Mouse (Mus musculus): ENCODE data around the gene Gfod1.

Gene Gfod1

DNA sequence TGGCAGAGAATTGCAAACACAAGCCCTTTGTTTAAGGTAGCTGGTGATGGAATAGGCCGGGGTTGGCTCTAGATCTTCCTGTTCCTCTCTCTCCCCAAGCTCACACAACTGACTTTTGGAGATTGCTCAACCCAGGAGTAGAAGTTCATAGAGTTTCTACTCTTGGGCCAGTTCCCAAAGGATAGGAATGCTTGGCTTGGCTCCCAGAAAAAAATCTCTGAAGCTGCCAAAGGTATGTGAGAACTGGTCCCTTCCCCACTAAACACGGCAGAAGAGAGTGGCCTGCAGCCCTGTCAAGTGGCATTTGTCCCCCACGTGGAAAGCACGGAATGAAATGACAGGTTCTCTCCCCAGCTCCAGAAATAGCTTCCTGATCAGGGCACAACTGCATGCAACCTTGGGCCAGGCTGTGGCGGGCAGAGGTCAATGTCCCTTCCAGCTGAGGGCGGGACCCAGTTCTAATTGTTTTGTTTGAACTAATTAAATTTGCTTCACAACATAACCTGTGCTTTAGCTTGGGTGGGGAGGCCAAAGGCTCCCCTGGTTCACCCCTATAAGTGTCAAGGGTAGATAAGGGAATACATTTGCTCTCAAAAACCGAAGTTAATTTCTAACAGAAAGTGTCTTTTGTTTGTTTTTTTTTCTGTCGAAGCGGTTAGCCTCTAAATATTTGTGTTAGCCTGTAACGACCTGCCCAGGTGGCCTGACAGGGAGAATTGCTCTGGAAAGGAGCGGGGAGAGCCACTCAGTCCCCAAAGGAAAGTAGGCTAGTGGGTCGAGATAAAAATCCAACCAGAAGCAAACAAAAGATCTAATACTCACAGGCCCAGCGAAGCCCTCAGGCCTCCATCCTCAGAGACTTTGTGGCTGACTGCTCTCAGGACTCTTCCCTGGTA is 71.8 kb downstream of the Gfod1 start:
- DNase-seq (ENCODE audit: low read depth, low spot score): no peak

DNA sequence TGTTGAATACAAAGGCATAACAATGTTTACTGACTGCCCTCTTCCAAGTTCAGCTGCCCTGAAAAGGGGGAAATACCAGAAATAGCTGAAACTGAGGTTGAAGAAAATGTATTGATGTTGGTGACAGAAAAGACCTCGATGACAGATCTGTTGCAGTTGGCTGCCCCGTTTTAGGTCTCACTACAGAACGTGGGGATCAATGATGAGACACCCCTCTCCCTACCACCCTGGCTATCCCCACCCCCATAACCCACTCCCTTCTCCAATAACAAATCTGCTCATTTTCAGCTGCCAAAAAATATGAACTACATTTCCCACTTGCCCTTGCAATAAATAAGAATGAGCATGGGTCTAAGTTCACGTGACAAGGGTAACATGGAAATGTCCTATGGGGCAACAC is 73.1 kb downstream of the Gfod1 start:
- no peak for DNase-seq (ENCODE audit: low read depth, low spot score)

GRCm38 (mm10) chr13:43230238-43230637 is 73.7 kb downstream of the Gfod1 start:
- no peak for DNase-seq (ENCODE audit: low read depth, low spot score)

GRCm38 (mm10) chr13:43229767-43230166 is 74.2 kb downstream of the Gfod1 start:
- no peak for DNase-seq (ENCODE audit: low read depth, low spot score)

- DNase-seq (ENCODE audit: low read depth, low spot score): no peak
Measured at GRCm38 (mm10) chr13:43228141-43228540, 75.8 kb downstream of the Gfod1 start.

- DNase-seq (ENCODE audit: low read depth, low spot score): no peak
Measured at GRCm38 (mm10) chr13:43226041-43226440, 77.9 kb downstream of the Gfod1 start.

DNA sequence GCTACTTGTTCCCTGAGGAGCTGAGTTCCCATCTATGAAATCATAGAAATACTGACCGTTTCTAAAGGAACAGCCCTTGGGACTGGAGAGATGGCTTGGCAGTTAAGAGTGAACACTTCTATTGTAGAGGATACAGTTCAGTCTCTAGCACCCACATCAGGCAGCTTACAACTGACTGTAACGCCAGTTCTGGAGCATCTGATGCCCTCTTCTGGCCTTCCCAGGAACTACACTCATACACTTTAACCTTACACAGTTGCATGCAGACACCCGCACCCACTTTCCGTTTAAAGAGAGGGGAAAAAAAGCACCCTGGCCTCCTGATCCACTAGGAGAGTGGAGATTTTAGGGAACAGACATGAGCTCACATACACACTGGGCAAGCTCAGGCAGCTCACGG is 78.8 kb downstream of the Gfod1 start:
- no peak for DNase-seq (ENCODE audit: low read depth, low spot score)

DNA sequence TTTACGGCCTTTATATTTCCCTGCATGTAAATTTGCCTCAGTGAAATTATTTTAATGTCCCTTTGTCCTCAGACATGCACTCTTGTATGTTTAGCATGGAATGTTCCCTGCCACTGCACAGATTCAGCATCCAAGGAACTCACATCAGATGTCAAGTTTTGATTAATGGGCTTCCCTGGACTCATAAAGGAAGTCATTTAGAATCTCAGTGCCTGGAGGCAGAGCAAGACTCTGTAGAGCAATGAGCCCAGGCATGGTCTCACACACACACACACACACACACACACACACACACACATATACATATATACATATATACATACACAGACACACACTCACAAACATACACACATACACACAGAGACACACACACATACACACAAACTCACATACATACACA is 81.9 kb downstream of the Gfod1 start:
- no peak for DNase-seq (ENCODE audit: low read depth, low spot score)

- no peak for DNase-seq (ENCODE audit: low read depth, low spot score)
Measured at GRCm38 (mm10) chr13:43221290-43221689, 82.7 kb downstream of the Gfod1 start.

- DNase-seq (ENCODE audit: low read depth, low spot score): no peak
Measured at GRCm38 (mm10) chr13:43220635-43221034, 83.3 kb downstream of the Gfod1 start.

GRCm38 (mm10) chr13:43218764-43219163 is 85.2 kb downstream of the Gfod1 start:
- DNase-seq (ENCODE audit: low read depth, low spot score): no peak

GRCm38 (mm10) chr13:43218284-43218683 is 85.7 kb downstream of the Gfod1 start:
- DNase-seq (ENCODE audit: low read depth, low spot score): no peak

DNA sequence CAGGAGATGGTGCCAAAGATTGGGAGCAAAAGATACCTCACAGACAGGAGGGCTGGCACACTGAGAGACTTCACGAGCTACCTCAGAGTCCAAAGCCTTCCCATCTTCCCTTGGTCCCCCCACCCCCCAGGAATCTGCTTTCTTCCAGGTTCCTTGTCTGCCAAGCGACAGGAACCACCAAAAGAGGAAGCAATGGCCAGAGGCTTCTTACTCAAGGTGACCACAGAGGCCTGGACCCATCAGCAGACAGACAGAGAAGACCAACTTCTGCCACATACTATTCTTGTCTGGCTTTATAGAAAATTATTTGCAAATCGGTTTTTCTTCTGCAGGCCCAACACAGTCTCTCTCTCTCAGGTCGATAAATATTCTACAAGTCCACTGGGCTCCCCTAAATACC is 86.3 kb downstream of the Gfod1 start:
- DNase-seq (ENCODE audit: low read depth, low spot score): no peak

DNA sequence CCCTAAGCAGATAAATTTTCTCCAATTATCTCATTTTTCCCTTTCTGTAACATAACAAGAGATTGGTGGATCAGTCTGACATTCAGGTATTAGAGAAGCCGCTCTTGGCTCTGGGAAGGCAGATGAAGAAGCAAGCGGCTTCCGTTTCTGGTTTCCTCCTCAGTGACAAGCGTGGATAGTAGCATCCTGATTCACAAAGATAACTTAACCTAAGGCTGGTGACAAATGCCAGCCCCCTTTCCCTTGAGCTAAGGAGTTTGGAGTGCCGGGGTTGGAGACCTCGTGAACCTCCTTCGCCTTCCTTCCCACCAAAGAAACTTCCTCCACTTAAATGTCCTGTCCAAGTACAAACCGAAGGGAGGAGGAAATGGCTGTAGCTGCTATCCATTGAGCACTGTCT is 86.9 kb downstream of the Gfod1 start:
- DNase-seq (ENCODE audit: low read depth, low spot score): no peak

DNA sequence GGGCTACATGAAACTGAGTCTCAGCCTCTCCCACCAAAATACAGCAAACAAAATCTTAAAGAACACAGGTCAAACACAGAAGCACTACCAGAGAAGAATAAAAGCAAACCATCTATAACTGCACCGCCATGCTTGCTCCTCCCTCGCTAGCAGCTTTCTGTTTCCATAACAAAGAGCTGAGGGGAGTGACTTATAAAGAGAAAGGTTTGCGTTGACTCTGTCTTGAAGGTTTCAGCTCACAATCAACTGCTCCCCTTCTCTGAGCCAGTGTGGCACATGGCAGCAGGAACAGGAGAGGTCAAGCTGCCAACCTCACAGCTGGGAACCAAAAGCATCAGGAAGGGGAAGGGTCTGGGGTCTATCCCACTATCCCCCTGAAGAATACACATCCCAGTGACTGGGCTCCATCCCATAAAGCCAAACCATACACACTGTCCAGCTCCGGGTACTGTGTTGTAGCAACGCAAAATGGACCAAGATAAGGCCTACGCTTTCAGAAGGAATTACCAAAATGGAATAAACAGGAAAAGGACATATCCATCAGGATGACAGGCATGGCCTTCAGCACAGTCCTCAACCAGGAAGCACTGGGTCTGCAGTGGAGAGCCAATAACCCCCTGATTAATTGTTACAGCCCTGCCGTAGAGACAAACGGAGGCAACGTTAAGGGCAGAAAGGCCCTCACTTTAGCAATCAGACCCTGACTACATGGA is 87.8 kb downstream of the Gfod1 start:
- no peak for DNase-seq (ENCODE audit: low read depth, low spot score)

DNA sequence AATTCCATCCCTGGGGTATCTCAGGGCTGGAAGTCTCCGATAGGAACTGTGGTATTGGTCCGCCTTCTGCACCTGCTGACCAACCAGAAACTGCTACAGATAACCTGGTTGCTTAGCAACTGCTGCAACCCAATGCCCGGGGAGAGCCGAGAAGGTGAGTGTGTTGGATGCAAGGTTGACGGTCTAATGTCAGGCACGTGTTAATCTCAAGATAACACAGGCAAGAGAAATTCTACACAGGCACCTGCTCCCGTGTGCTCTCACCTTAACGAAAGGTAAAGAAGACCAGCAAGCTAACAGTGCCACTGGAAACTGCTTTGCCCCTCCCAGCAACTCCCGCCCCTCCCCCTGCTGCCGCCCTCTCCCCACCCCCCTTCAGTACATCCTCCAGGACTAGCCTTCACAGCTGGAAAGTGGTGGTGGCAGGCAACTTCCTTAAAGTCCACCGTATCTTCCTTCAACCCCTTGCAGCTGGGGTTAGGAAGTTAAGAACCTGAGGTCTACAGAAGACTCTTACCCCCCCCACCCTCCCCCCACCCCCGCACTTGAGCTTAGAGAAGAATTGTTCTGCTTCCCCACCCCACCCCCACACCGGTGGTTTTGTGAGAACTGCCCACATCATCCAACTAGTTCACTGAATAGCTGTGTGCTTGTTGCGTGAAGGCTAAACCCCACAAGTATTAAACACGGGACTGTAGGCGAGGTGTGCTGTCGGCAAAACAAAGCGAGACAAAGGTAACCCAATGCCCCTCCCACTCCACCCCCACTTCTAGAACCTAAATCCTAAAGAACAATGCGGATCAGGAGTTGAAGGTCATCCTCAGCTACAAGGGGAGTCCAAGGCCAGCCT is 88.6 kb downstream of the Gfod1 start:
- no peak for DNase-seq (ENCODE audit: low read depth, low spot score)

GRCm38 (mm10) chr13:43212338-43212737 is 91.6 kb downstream of the Gfod1 start:
- DNase-seq (ENCODE audit: low read depth, low spot score): no peak

DNA sequence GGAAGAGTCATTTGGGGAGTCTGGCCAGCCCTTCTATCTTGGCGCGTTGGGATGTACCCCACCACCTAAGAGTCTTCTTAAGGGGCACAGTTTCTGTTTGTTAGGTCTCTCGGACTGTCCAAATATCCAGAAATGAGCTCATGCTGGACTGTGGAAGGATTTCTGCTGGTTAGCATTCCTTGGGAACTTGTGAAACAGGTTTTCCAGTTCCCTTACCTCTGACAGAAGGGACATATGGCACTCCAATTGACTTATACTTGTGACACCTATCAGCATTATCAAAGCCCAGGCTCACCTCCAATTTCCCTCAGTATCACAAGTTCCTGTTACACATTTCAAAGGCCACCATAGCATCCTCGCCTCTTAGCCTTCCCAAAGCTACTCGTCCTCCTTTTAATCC is 93.0 kb downstream of the Gfod1 start:
- no peak for DNase-seq (ENCODE audit: low read depth, low spot score)

- no peak for DNase-seq (ENCODE audit: low read depth, low spot score)
Measured at GRCm38 (mm10) chr13:43209560-43209959, 94.4 kb downstream of the Gfod1 start.

DNA sequence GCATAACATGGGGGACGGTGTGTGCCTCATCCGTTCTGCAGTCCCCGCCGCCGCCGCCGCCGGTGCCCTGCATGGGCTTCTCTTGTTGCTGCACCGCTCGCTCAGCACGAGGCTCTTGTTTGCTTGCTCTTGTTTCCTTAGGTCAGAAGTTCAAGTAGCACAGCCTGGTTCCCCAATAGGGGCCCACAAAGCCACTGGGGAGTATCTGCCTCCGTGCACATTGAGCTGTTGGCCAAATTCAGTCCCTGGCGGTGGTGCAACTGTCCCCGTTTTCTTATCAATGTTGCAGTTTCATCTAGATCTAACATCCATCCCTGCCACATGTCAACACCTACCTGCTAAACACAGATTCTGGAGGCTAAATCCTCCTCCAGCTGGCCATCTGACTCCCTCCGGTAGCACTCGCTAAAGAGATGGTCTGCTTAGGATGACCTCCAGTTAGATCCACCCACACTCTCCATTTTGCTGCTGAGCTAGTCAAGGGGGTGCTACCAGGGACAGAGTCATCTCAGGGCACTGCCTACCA is 95.0 kb downstream of the Gfod1 start:
- no peak for DNase-seq (ENCODE audit: low read depth, low spot score)

- DNase-seq (ENCODE audit: low read depth, low spot score): no peak
Measured at GRCm38 (mm10) chr13:43206118-43206683, 97.8 kb downstream of the Gfod1 start.
